Mouse (Mus musculus) embryonic fibroblast, embryonic 13.5 days (primary cell): ENCODE measurements around the gene Rfc5.

ENCODE experiments used
- CTCF ChIP-seq: IDR thresholded peaks from 2 replicates; pipeline ENCODE4 v1.5.1; 2011; ENCODE audit warnings: mild to moderate bottlenecking, control low read depth, low read length, moderate library complexity, borderline replicate concordance; ENCODE audit not compliant: insufficient read depth
- POLR2A ChIP-seq: IDR thresholded peaks from 2 replicates; pipeline ENCODE4 v1.6.1; 2011; ENCODE audit warnings: low read depth, mild to moderate bottlenecking, control low read depth, low read length, moderate library complexity

DNA sequence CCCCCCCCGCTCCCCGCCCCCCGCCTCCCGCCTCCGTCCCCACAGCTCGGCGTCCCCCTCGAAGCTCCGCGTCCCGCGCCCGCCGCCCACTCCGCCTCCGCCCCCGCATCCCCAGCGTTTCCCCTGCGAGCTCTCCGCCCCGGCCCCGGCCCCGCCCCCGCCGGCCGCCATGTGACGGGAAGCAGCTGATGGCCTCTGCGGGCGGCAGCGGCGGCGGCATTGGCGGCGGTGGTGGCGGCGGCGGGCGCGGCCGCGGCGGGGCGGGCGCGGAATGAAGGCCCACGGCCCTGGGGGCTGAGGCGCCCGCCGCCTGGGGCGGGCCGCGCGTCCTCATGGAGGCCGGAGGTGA, 31.7 kb downstream of the Rfc5 start, which contains the start of gene Wsb2:
- TF ChIP-seq POLR2A (no peak; the same call in 1 of the 2 replicates), CTCF (no peak)
